Mouse (Mus musculus) lung, postnatal 25 days (tissue): ENCODE data around the gene Myt1l.

ENCODE experiments used
- DNase-seq: peaks from one replicate; pipeline ENCODE4 v3.0.0; 2022; ENCODE audit warnings: low spot score

Myt1l gene

GRCm38 (mm10) chr12:29965016-29965415, 436.8 kb downstream of the Myt1l start:
- peak; percentile 50 for DNase-seq

GRCm38 (mm10) chr12:29971795-29972464, 443.7 kb downstream of the Myt1l start:
- DNase-seq: no peak

GRCm38 (mm10) chr12:29972533-29972932, 444.3 kb downstream of the Myt1l start:
- no peak for DNase-seq
